Mouse (Mus musculus): Measurements from ENCODE around the gene Dyx1c1. TPM values are rescaled to one million over a fixed set of nuclear protein-coding genes. Genes with fewer than 3 reads are reported as not detected.

Gene Dyx1c1
- polyA plus RNA-seq, 1 experiment from 2014 or later = 0.50 TPM

DNA sequence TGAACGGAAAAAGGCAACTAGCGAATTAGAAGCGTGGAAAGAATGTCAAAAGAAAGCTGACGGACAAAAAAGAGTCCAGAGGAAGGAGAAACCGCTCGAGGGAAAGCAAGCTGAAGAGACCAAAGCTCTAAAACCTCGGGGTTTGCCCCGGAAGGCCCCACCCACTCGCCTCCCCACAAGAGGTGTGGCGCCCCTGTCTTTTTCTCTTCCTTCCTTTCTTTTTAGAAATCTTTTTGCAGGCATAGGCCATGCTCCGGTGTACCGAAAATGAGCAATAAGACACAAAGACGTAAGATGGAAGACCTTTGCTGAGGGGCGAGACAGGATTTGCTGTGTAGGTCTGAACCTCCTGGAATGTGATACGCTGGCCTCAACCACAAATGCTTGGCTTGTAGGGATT, 3.4 kb downstream of the Dyx1c1 start:
- H3K27ac ChIP-seq (ENCODE audit: low read depth, low read length) = no peak overlapping the region
- no peak for ATAC-seq (replicated peaks; ENCODE audit: insufficient number of reproducible peaks, low FRiP score, low TSS enrichment)
- WGBS (ENCODE audit: insufficient replicate concordance) = 66% methylated on average over 15 of the region's 15 CpGs
- no peak overlapping the region for H3K9ac ChIP-seq (ENCODE audit: low read depth, low read length)
- no peaks in the 10 kb centered on the region for H3K36me3 ChIP-seq (ENCODE audit: control insufficient read depth, insufficient read depth, low read length)
- no peaks in the 10 kb centered on the region for H3K4me1 ChIP-seq (ENCODE audit: control insufficient read depth, insufficient read depth, low read length)
- H3K4me2 ChIP-seq = no peak overlapping the region
- H3K4me3 ChIP-seq (ENCODE audit: low read depth, low read length) = no peak overlapping the region
- no peaks in the 10 kb centered on the region for H3K27me3 ChIP-seq (ENCODE audit: control insufficient read depth, insufficient read depth, low read length)
- H3K9me3 ChIP-seq (replicated peaks; ENCODE audit: control insufficient read depth, low read length) = no peaks in the 10 kb centered on the region

DNA sequence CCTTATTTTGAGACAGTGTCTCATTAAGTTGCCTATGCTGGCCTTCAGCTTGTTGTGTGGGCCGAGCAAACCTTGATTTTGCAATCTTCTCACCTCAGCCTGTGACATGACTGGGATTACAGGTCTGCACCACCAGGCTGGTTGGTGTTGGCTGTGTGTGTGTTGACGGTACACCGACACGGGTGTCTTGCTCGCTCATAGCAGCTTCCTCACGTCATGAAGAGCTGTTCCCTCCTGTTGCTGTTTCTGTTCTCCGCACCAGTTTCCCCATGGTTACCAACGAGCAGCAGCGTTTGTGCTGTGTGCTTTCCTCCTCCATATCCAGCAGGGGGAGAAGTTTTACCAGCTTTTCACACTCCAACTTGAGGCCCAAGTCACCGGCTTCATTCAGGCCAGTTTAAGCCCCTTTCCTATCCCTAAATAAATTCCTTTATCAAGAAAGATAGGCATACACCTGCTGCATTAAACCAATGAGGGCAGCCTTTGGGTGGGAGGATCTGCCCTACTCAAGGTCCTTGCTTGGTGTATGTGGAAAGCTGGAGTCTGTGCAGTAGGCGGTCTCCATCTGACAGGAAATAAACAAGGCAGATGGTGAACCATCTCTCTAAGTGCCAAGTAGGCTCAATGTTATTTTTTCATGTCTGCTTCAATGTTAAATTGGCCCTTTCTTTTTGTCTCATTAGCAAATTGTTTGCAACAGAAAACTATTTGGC, 9.9 kb downstream of the Dyx1c1 start:
- ATAC-seq (replicated peaks; ENCODE audit: insufficient number of reproducible peaks, low FRiP score, low TSS enrichment) = no peak
- no peak overlapping the region for H3K4me3 ChIP-seq (ENCODE audit: low read depth, low read length)
- H3K27ac ChIP-seq (ENCODE audit: low read depth, low read length) = no peak overlapping the region
- H3K9ac ChIP-seq (ENCODE audit: low read depth, low read length) = no peak overlapping the region
- H3K4me2 ChIP-seq = no peak overlapping the region
- no peaks in the 10 kb centered on the region for H3K27me3 ChIP-seq (ENCODE audit: control insufficient read depth, insufficient read depth, low read length)
- no peaks in the 10 kb centered on the region for H3K4me1 ChIP-seq (ENCODE audit: control insufficient read depth, insufficient read depth, low read length)
- H3K36me3 ChIP-seq (ENCODE audit: control insufficient read depth, insufficient read depth, low read length) = no peaks in the 10 kb centered on the region
- 30% methylated on average over 11 of the region's 11 CpGs for WGBS (ENCODE audit: insufficient replicate concordance)
- no peaks in the 10 kb centered on the region for H3K9me3 ChIP-seq (replicated peaks; ENCODE audit: control insufficient read depth, low read length)

DNA sequence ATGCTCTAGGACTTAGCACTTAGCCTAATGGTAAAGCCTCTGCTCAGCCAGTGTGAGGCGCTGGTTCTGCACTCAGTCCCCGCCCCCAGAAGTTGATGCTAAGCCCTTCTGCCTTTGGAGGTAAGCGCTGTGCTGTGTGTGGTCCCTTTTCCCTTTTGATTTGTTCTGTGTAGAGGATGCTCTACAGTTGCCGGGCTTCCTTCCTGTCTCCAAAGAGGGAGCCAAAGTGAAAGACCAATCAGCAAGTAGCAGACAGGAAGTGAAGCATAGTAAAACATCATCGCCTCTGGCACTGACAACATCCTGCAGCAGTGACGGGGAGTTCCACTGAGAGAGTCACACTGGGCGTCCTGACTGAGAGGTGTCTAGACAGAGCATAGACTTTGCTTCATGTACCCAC, 11.3 kb downstream of the Dyx1c1 start:
- H3K4me3 ChIP-seq (ENCODE audit: low read depth, low read length) = no peak overlapping the region

GRCm38 (mm10) chr9:72972435-72972834, 13.8 kb downstream of the Dyx1c1 start:
- no peak overlapping the region for H3K9ac ChIP-seq (ENCODE audit: low read depth, low read length)
- H3K4me3 ChIP-seq (ENCODE audit: low read depth, low read length) = no peak overlapping the region
- no peak overlapping the region for H3K4me2 ChIP-seq
- H3K9me3 ChIP-seq (replicated peaks; ENCODE audit: control insufficient read depth, low read length) = no peaks in the 10 kb centered on the region
- no peak overlapping the region for H3K27ac ChIP-seq (ENCODE audit: low read depth, low read length)
- H3K36me3 ChIP-seq (ENCODE audit: control insufficient read depth, insufficient read depth, low read length) = no peaks in the 10 kb centered on the region
- WGBS (ENCODE audit: insufficient replicate concordance) = 82% methylated on average over 5 of the region's 5 CpGs
- no peaks in the 10 kb centered on the region for H3K4me1 ChIP-seq (ENCODE audit: control insufficient read depth, insufficient read depth, low read length)
- no peak for ATAC-seq (replicated peaks; ENCODE audit: insufficient number of reproducible peaks, low FRiP score, low TSS enrichment)
- H3K27me3 ChIP-seq (ENCODE audit: control insufficient read depth, insufficient read depth, low read length) = no peaks in the 10 kb centered on the region

More for the DNA sequence above, 11.3 kb downstream of the Dyx1c1 start:
- no peaks in the 10 kb centered on the region for H3K27me3 ChIP-seq (ENCODE audit: control insufficient read depth, insufficient read depth, low read length)
- no peak for ATAC-seq (replicated peaks; ENCODE audit: insufficient number of reproducible peaks, low FRiP score, low TSS enrichment)
- no peaks in the 10 kb centered on the region for H3K4me1 ChIP-seq (ENCODE audit: control insufficient read depth, insufficient read depth, low read length)
- H3K36me3 ChIP-seq (ENCODE audit: control insufficient read depth, insufficient read depth, low read length) = no peaks in the 10 kb centered on the region
- no peaks in the 10 kb centered on the region for H3K9me3 ChIP-seq (replicated peaks; ENCODE audit: control insufficient read depth, low read length)
- H3K9ac ChIP-seq (ENCODE audit: low read depth, low read length) = no peak overlapping the region
- no peak overlapping the region for H3K4me2 ChIP-seq
- no peak overlapping the region for H3K27ac ChIP-seq (ENCODE audit: low read depth, low read length)
- 57% methylated on average over 7 of the region's 7 CpGs for WGBS (ENCODE audit: insufficient replicate concordance)

GRCm38 (mm10) chr9:72972984-72973383, 14.4 kb downstream of the Dyx1c1 start:
- no peak overlapping the region for H3K4me3 ChIP-seq (ENCODE audit: low read depth, low read length)
- H3K27me3 ChIP-seq (ENCODE audit: control insufficient read depth, insufficient read depth, low read length) = no peaks in the 10 kb centered on the region
- H3K9ac ChIP-seq (ENCODE audit: low read depth, low read length) = no peak overlapping the region
- no peak overlapping the region for H3K27ac ChIP-seq (ENCODE audit: low read depth, low read length)
- no peaks in the 10 kb centered on the region for H3K4me1 ChIP-seq (ENCODE audit: control insufficient read depth, insufficient read depth, low read length)
- H3K36me3 ChIP-seq (ENCODE audit: control insufficient read depth, insufficient read depth, low read length) = no peaks in the 10 kb centered on the region
- H3K9me3 ChIP-seq (replicated peaks; ENCODE audit: control insufficient read depth, low read length) = no peaks in the 10 kb centered on the region
- no peak overlapping the region for H3K4me2 ChIP-seq
- ATAC-seq (replicated peaks; ENCODE audit: insufficient number of reproducible peaks, low FRiP score, low TSS enrichment) = no peak

- no peak overlapping the region for H3K9ac ChIP-seq (ENCODE audit: low read depth, low read length)
- H3K36me3 ChIP-seq (ENCODE audit: control insufficient read depth, insufficient read depth, low read length) = no peaks in the 10 kb centered on the region
- H3K9me3 ChIP-seq (replicated peaks; ENCODE audit: control insufficient read depth, low read length) = no peaks in the 10 kb centered on the region
- H3K4me3 ChIP-seq (ENCODE audit: low read depth, low read length) = no peak overlapping the region
- no peak for ATAC-seq (replicated peaks; ENCODE audit: insufficient number of reproducible peaks, low FRiP score, low TSS enrichment)
- H3K27ac ChIP-seq (ENCODE audit: low read depth, low read length) = no peak overlapping the region
- no peak overlapping the region for H3K4me2 ChIP-seq
- H3K27me3 ChIP-seq (ENCODE audit: control insufficient read depth, insufficient read depth, low read length) = no peaks in the 10 kb centered on the region
- H3K4me1 ChIP-seq (ENCODE audit: control insufficient read depth, insufficient read depth, low read length) = no peaks in the 10 kb centered on the region
- WGBS (ENCODE audit: insufficient replicate concordance) = 85% methylated on average over 5 of the region's 5 CpGs
Observed at GRCm38 (mm10) chr9:72974734-72975133, 16.1 kb downstream of the Dyx1c1 start.

GRCm38 (mm10) chr9:72975242-72975641, 16.7 kb downstream of the Dyx1c1 start:
- no peaks in the 10 kb centered on the region for H3K36me3 ChIP-seq (ENCODE audit: control insufficient read depth, insufficient read depth, low read length)
- H3K4me3 ChIP-seq (ENCODE audit: low read depth, low read length) = no peak overlapping the region
- H3K27me3 ChIP-seq (ENCODE audit: control insufficient read depth, insufficient read depth, low read length) = no peaks in the 10 kb centered on the region
- H3K4me1 ChIP-seq (ENCODE audit: control insufficient read depth, insufficient read depth, low read length) = no peaks in the 10 kb centered on the region
- H3K9ac ChIP-seq (ENCODE audit: low read depth, low read length) = no peak overlapping the region
- H3K9me3 ChIP-seq (replicated peaks; ENCODE audit: control insufficient read depth, low read length) = no peaks in the 10 kb centered on the region
- no peak overlapping the region for H3K27ac ChIP-seq (ENCODE audit: low read depth, low read length)
- 82% methylated on average over 1 of the region's 1 CpGs for WGBS (ENCODE audit: insufficient replicate concordance)
- no peak for ATAC-seq (replicated peaks; ENCODE audit: insufficient number of reproducible peaks, low FRiP score, low TSS enrichment)
- no peak overlapping the region for H3K4me2 ChIP-seq

DNA sequence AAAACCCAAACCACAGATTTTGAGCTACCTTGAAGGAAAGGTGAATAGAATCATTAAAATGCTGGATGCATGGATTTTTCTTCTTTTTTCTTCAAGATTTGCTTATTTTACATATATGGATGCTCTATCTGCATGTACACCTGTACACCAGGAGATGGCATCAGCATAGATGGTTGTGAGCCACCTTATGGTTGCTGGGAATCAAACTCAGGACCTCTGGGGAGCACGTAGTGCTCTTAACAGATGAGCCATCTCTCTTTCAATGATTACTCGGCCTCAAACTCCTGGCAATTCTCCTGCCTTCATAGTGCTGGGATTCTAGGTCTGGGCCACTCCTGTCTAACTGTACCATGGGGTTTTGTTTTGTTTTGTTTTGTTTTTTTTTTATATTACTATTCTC, 24.5 kb downstream of the Dyx1c1 start:
- H3K27me3 ChIP-seq (ENCODE audit: control insufficient read depth, insufficient read depth, low read length) = no peaks in the 10 kb centered on the region
- H3K4me2 ChIP-seq = no peak overlapping the region
- H3K9me3 ChIP-seq (replicated peaks; ENCODE audit: control insufficient read depth, low read length) = no peaks in the 10 kb centered on the region
- no peaks in the 10 kb centered on the region; the same call in 1 of the 2 replicates for H3K4me1 ChIP-seq (ENCODE audit: control insufficient read depth, insufficient read depth, low read length)
- H3K36me3 ChIP-seq (ENCODE audit: control insufficient read depth, insufficient read depth, low read length) = no peaks in the 10 kb centered on the region
- H3K27ac ChIP-seq (ENCODE audit: low read depth, low read length) = no peak overlapping the region
- WGBS (ENCODE audit: insufficient replicate concordance) = 50% methylated on average over 2 of the region's 2 CpGs
- no peak for ATAC-seq (replicated peaks; ENCODE audit: insufficient number of reproducible peaks, low FRiP score, low TSS enrichment)
- no peak overlapping the region for H3K4me3 ChIP-seq (ENCODE audit: low read depth, low read length)
- H3K9ac ChIP-seq (ENCODE audit: low read depth, low read length) = no peak overlapping the region

Data from heart, embryonic 11.5 days (tissue).